Mouse (Mus musculus): ENCODE results near the gene Zfp536. TPM values are rescaled to one million over a fixed set of nuclear protein-coding genes. Genes with fewer than 3 reads are reported as not detected.

The Zfp536 gene
- polyA plus RNA-seq, 1 experiment from 2014 or later, result 52.5 TPM

- Histone ChIP-seq H3K9ac (no peak overlapping the region), H3K4me3 (no peak overlapping the region), H3K27me3 (no peaks in the 10 kb centered on the region), H3K9me3 (no peaks in the 10 kb centered on the region), H3K4me2 (no peak overlapping the region), H3K36me3 (no peaks in the 10 kb centered on the region), H3K4me1 (replicated peaks) (peaks cover 25% of the 10 kb centered on the region), H3K27ac (replicated peaks) (no peak overlapping the region)
- WGBS, result 95% methylated on average over 7 of the region's 7 CpGs
- no peak for ATAC-seq (ENCODE audit: low read depth)
These were observed 109.6 kb downstream of the Zfp536 start for GRCm38 (mm10) chr7:37663676-37664365.

GRCm38 (mm10) chr7:37648671-37649070 is 124.8 kb downstream of the Zfp536 start:
- Histone ChIP-seq H3K36me3 (no peaks in the 10 kb centered on the region), H3K27me3 (no peaks in the 10 kb centered on the region), H3K4me3 (no peak overlapping the region), H3K9me3 (no peaks in the 10 kb centered on the region), H3K27ac (replicated peaks) (no peak overlapping the region), H3K4me1 (replicated peaks) (peaks cover 43% of the 10 kb centered on the region), H3K9ac (no peak overlapping the region), H3K4me2 (no peak overlapping the region)
- WGBS, result 89% methylated on average over 11 of the region's 11 CpGs
- ATAC-seq (ENCODE audit: low read depth), result no peak

GRCm38 (mm10) chr7:37647917-37648615 is 125.4 kb downstream of the Zfp536 start:
- Histone ChIP-seq H3K36me3 (no peaks in the 10 kb centered on the region), H3K4me1 (replicated peaks) (peaks cover 43% of the 10 kb centered on the region), H3K9me3 (no peaks in the 10 kb centered on the region), H3K4me3 (no peak overlapping the region), H3K27me3 (no peaks in the 10 kb centered on the region), H3K9ac (no peak overlapping the region), H3K4me2 (no peak overlapping the region), H3K27ac (replicated peaks) (no peak overlapping the region)
- WGBS, result 89% methylated on average over 21 of the region's 21 CpGs
- no peak for ATAC-seq (ENCODE audit: low read depth)

GRCm38 (mm10) chr7:37639740-37640397 is 133.6 kb downstream of the Zfp536 start:
- 47% methylated on average over 12 of the region's 12 CpGs for WGBS
- Histone ChIP-seq H3K27me3 (no peaks in the 10 kb centered on the region), H3K9me3 (0 out of 2 replicates have a peak, but pooled peaks cover 2% of the 10 kb centered on the region), H3K27ac (replicated peaks) (peak overlapping the region; percentile 57), H3K4me3 (no peak overlapping the region), H3K9ac (no peak overlapping the region), H3K36me3 (no peaks in the 10 kb centered on the region), H3K4me2 (no peak overlapping the region), H3K4me1 (replicated peaks) (peaks cover 15% of the 10 kb centered on the region)
- ATAC-seq (ENCODE audit: low read depth), result no peak; the same call in 1 of the 2 replicates

- H3K4me3 ChIP-seq, result no peak overlapping the region
- 0 out of 2 replicates have a peak, but pooled peaks cover 2% of the 10 kb centered on the region for H3K9me3 ChIP-seq
- WGBS, result 72% methylated on average over 5 of the region's 5 CpGs
- H3K4me2 ChIP-seq, result no peak overlapping the region
- H3K36me3 ChIP-seq, result no peaks in the 10 kb centered on the region
- no peak for ATAC-seq (ENCODE audit: low read depth)
- H3K4me1 ChIP-seq (replicated peaks), result peaks cover 5% of the 10 kb centered on the region
- no peak overlapping the region for H3K9ac ChIP-seq
- no peak overlapping the region for H3K27ac ChIP-seq (replicated peaks)
- no peaks in the 10 kb centered on the region for H3K27me3 ChIP-seq
These were observed 138.6 kb downstream of the Zfp536 start for GRCm38 (mm10) chr7:37634812-37635211.

- Histone ChIP-seq H3K9me3 (no peaks in the 10 kb centered on the region), H3K4me3 (no peak overlapping the region), H3K4me2 (no peak overlapping the region), H3K36me3 (no peaks in the 10 kb centered on the region), H3K27me3 (no peaks in the 10 kb centered on the region), H3K27ac (replicated peaks) (no peak overlapping the region), H3K4me1 (replicated peaks) (peaks cover 36% of the 10 kb centered on the region), H3K9ac (no peak overlapping the region)
- ATAC-seq (ENCODE audit: low read depth), result no peak
- 81% methylated on average over 7 of the region's 7 CpGs for WGBS
These were observed 143.0 kb downstream of the Zfp536 start for GRCm38 (mm10) chr7:37630410-37630809.

GRCm38 (mm10) chr7:37627897-37628510 is 145.4 kb downstream of the Zfp536 start:
- no peak overlapping the region for H3K4me2 ChIP-seq
- no peaks in the 10 kb centered on the region for H3K36me3 ChIP-seq
- no peaks in the 10 kb centered on the region for H3K9me3 ChIP-seq
- 34% methylated on average over 6 of the region's 6 CpGs for WGBS
- H3K4me3 ChIP-seq, result no peak overlapping the region
- H3K27ac ChIP-seq (replicated peaks), result peak overlapping the region; percentile 89
- no peak for ATAC-seq (ENCODE audit: low read depth)
- peak overlapping the region; percentile 34; the same call in 1 of the 2 replicates for H3K9ac ChIP-seq
- H3K4me1 ChIP-seq (replicated peaks), result peaks cover 57% of the 10 kb centered on the region
- no peaks in the 10 kb centered on the region for H3K27me3 ChIP-seq

- 0 out of 2 replicates have a peak overlapping the region, but pooled peaks have one; percentile 15 for H3K4me2 ChIP-seq
- peak overlapping the region; percentile 89 for H3K27ac ChIP-seq (replicated peaks)
- no peak overlapping the region for H3K4me3 ChIP-seq
- H3K9me3 ChIP-seq, result no peaks in the 10 kb centered on the region
- H3K9ac ChIP-seq, result peak overlapping the region; percentile 39; the same call in 1 of the 2 replicates
- H3K4me1 ChIP-seq (replicated peaks), result peaks cover 57% of the 10 kb centered on the region
- peak; percentile 42 for ATAC-seq (ENCODE audit: low read depth)
- H3K27me3 ChIP-seq, result no peaks in the 10 kb centered on the region
- H3K36me3 ChIP-seq, result no peaks in the 10 kb centered on the region
- WGBS, result 12% methylated on average over 8 of the region's 8 CpGs
These were observed 147.7 kb downstream of the Zfp536 start for GRCm38 (mm10) chr7:37625758-37626157.

- peak; percentile 56 for ATAC-seq (ENCODE audit: low read depth)
- Histone ChIP-seq H3K4me3 (peak overlapping the region; percentile 48), H3K9ac (peak overlapping the region; percentile 76), H3K9me3 (no peaks in the 10 kb centered on the region), H3K4me2 (peak overlapping the region; percentile 72), H3K36me3 (no peaks in the 10 kb centered on the region), H3K27ac (replicated peaks) (peak overlapping the region; percentile 95), H3K4me1 (replicated peaks) (peaks cover 57% of the 10 kb centered on the region), H3K27me3 (no peaks in the 10 kb centered on the region)
- 1% methylated on average over 20 of the region's 20 CpGs for WGBS
These were observed 148.6 kb downstream of the Zfp536 start for GRCm38 (mm10) chr7:37624759-37625340.

- no peaks in the 10 kb centered on the region for H3K9me3 ChIP-seq
- ATAC-seq (ENCODE audit: low read depth), result peak; percentile 68
- H3K27ac ChIP-seq (replicated peaks), result peak overlapping the region; percentile 95
- peaks cover 52% of the 10 kb centered on the region for H3K4me1 ChIP-seq (replicated peaks)
- H3K4me3 ChIP-seq, result peak overlapping the region; percentile 48
- WGBS, result 2% methylated on average over 49 of the region's 62 CpGs
- no peaks in the 10 kb centered on the region for H3K27me3 ChIP-seq
- H3K9ac ChIP-seq, result peak overlapping the region; percentile 76
- no peaks in the 10 kb centered on the region for H3K36me3 ChIP-seq
- H3K4me2 ChIP-seq, result peak overlapping the region; percentile 72
These were observed 149.3 kb downstream of the Zfp536 start for GRCm38 (mm10) chr7:37623903-37624758.

- no peak overlapping the region for H3K9ac ChIP-seq
- no peak for ATAC-seq (ENCODE audit: low read depth)
- WGBS, result 51% methylated on average over 7 of the region's 7 CpGs
- peaks cover 18% of the 10 kb centered on the region for H3K4me1 ChIP-seq (replicated peaks)
- no peak overlapping the region for H3K4me2 ChIP-seq
- H3K27me3 ChIP-seq, result no peaks in the 10 kb centered on the region
- no peaks in the 10 kb centered on the region for H3K36me3 ChIP-seq
- no peak overlapping the region for H3K4me3 ChIP-seq
- H3K9me3 ChIP-seq, result no peaks in the 10 kb centered on the region
- H3K27ac ChIP-seq (replicated peaks), result no peak overlapping the region
These were observed 154.2 kb downstream of the Zfp536 start for GRCm38 (mm10) chr7:37619254-37619653.
